Mouse (Mus musculus): ENCODE results near the gene Col6a3. TPM values are rescaled to one million over a fixed set of nuclear protein-coding genes. Genes with fewer than 3 reads are reported as not detected.

The Col6a3 gene
- polyA plus RNA-seq, 1 experiment = 15.3 TPM

GRCm38 (mm10) chr1:90800466-90800865 lies 43.3 kb downstream of the Col6a3 start:
- TF ChIP-seq CTCF (conservative IDR thresholded peaks at IDR 0.05; ENCODE audit: insufficient read depth, insufficient read length, low read depth, low read length) = no peak
- no peak for TF ChIP-seq POLR2A (IDR thresholded peaks at IDR 0.05; ENCODE audit: low read depth, low read length)
- no peak overlapping the region for H3K27ac ChIP-seq (ENCODE audit: insufficient read depth, low read depth, low read length)
- no peaks in the 10 kb centered on the region for H3K27me3 ChIP-seq (replicated peaks; ENCODE audit: control insufficient read depth, insufficient read depth, low read length)
- H3K36me3 ChIP-seq (ENCODE audit: control insufficient read depth, insufficient read depth, low read length) = no peaks in the 10 kb centered on the region
- no peaks in the 10 kb centered on the region for H3K4me1 ChIP-seq (ENCODE audit: control insufficient read depth, insufficient read depth, low read length)
- H3K4me3 ChIP-seq (ENCODE audit: insufficient read depth, low read depth, low read length) = no peak overlapping the region
- WGBS = 73% methylated on average over 3 of the region's 3 CpGs
- DNase-seq = no peak

DNA sequence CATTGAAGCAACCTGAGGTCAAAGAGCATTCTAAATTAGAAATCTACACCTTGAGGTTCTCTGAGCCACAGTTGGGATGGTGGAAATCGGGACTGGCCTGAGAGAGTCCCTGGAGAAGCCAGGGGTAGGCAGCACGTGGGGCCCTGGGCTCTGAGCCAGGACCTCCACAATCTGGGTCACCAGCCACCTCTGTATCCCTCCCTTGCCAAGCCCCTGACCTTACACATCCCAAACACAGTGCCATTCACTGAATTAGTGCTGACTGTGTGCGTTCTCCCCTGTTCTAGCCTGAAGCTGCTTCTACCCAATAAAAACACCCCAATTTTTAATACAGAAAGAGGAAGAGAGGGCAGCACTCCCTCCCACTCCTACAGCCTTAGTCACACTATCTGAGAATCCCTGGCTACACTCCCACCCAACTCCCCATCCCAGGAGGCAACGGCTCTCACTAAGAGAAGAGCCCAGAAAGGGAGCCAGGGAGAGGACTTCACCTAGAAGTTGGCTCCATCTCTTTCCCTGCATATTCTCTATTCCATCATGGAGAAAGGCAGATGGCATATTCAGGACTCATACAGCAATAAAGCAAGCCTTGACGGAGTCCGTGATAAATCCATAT lies 46.4 kb downstream of the Col6a3 start:
- Histone ChIP-seq H3K4me1 (ENCODE audit: control insufficient read depth, insufficient read depth, low read length) (no peaks in the 10 kb centered on the region), H3K36me3 (ENCODE audit: control insufficient read depth, insufficient read depth, low read length) (no peaks in the 10 kb centered on the region), H3K4me3 (ENCODE audit: insufficient read depth, low read depth, low read length) (no peak overlapping the region), H3K27me3 (replicated peaks; ENCODE audit: control insufficient read depth, insufficient read depth, low read length) (no peaks in the 10 kb centered on the region), H3K27ac (ENCODE audit: insufficient read depth, low read depth, low read length) (no peak overlapping the region)
- DNase-seq = peak; percentile 13
- 59% methylated on average over 6 of the region's 6 CpGs for WGBS
- TF ChIP-seq POLR2A (IDR thresholded peaks at IDR 0.05; ENCODE audit: low read depth, low read length) (no peak), CTCF (conservative IDR thresholded peaks at IDR 0.05; ENCODE audit: insufficient read depth, insufficient read length, low read depth, low read length) (no peak)

DNA sequence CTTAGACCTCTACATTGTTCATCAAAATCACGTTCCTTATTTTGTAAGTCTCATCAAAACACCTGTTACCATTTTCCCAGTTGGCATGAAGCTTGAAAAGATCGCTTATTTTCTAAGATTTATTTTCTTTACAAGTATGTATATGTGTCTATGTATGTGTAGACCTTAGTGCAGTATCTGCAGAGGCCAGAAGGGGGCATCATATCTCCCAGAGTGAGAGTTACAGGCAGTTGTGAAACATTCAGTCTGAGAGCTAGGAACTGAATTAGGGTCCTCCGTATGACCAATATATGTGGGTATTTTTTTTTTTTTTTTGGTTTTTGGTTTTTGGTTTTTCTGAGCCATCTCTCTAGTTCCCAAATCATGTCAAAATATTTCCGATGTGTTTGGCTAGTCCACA lies 50.4 kb downstream of the Col6a3 start:
- Histone ChIP-seq H3K4me3 (ENCODE audit: insufficient read depth, low read depth, low read length) (no peak overlapping the region), H3K27ac (ENCODE audit: insufficient read depth, low read depth, low read length) (no peak overlapping the region), H3K36me3 (ENCODE audit: control insufficient read depth, insufficient read depth, low read length) (no peaks in the 10 kb centered on the region), H3K27me3 (replicated peaks; ENCODE audit: control insufficient read depth, insufficient read depth, low read length) (no peaks in the 10 kb centered on the region), H3K4me1 (ENCODE audit: control insufficient read depth, insufficient read depth, low read length) (no peaks in the 10 kb centered on the region)
- DNase-seq = no peak
- 96% methylated on average over 4 of the region's 4 CpGs for WGBS
- no peak for TF ChIP-seq CTCF (conservative IDR thresholded peaks at IDR 0.05; ENCODE audit: insufficient read depth, insufficient read length, low read depth, low read length)
- no peak for TF ChIP-seq POLR2A (IDR thresholded peaks at IDR 0.05; ENCODE audit: low read depth, low read length)

GRCm38 (mm10) chr1:90790925-90791324 lies 52.8 kb downstream of the Col6a3 start:
- H3K27me3 ChIP-seq (replicated peaks; ENCODE audit: control insufficient read depth, insufficient read depth, low read length) = no peaks in the 10 kb centered on the region
- WGBS = 84% methylated on average over 4 of the region's 4 CpGs
- no peaks in the 10 kb centered on the region for H3K36me3 ChIP-seq (ENCODE audit: control insufficient read depth, insufficient read depth, low read length)
- TF ChIP-seq CTCF (conservative IDR thresholded peaks at IDR 0.05; ENCODE audit: insufficient read depth, insufficient read length, low read depth, low read length) (no peak), POLR2A (IDR thresholded peaks at IDR 0.05; ENCODE audit: low read depth, low read length) (no peak)
- no peaks in the 10 kb centered on the region for H3K4me1 ChIP-seq (ENCODE audit: control insufficient read depth, insufficient read depth, low read length)
- DNase-seq = no peak
- no peak overlapping the region for H3K4me3 ChIP-seq (ENCODE audit: insufficient read depth, low read depth, low read length)
- H3K27ac ChIP-seq (ENCODE audit: insufficient read depth, low read depth, low read length) = no peak overlapping the region

DNA sequence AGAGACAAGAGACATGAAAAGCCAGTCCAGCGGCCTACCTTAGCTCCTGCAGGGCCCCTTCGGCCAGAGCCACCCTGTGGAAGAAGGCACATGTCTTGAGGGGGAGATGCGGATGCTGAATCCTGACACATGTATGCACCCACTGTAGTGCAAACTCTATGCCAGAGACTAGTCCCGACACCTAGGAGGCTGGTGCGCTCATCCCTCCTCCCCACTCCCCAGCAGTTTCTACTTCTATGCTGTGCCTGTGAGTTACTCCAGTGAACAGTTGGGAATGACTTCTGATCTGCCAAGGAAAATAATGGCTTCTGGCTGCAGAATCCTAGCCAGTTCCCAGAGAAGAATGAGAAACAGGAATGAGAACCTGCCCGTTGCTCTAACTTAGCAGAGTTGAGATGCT lies 54.3 kb downstream of the Col6a3 start:
- DNase-seq = no peak
- no peak overlapping the region for H3K4me3 ChIP-seq (ENCODE audit: insufficient read depth, low read depth, low read length)
- TF ChIP-seq CTCF (conservative IDR thresholded peaks at IDR 0.05; ENCODE audit: insufficient read depth, insufficient read length, low read depth, low read length) = no peak
- no peak for TF ChIP-seq POLR2A (IDR thresholded peaks at IDR 0.05; ENCODE audit: low read depth, low read length)
- 85% methylated on average over 6 of the region's 6 CpGs for WGBS
- H3K4me1 ChIP-seq (ENCODE audit: control insufficient read depth, insufficient read depth, low read length) = no peaks in the 10 kb centered on the region
- no peaks in the 10 kb centered on the region for H3K27me3 ChIP-seq (replicated peaks; ENCODE audit: control insufficient read depth, insufficient read depth, low read length)
- no peaks in the 10 kb centered on the region for H3K36me3 ChIP-seq (ENCODE audit: control insufficient read depth, insufficient read depth, low read length)
- H3K27ac ChIP-seq (ENCODE audit: insufficient read depth, low read depth, low read length) = no peak overlapping the region

GRCm38 (mm10) chr1:90780446-90780845 lies 63.3 kb downstream of the Col6a3 start:
- DNase-seq = no peak
- no peaks in the 10 kb centered on the region for H3K4me1 ChIP-seq (ENCODE audit: control insufficient read depth, insufficient read depth, low read length)
- H3K36me3 ChIP-seq (ENCODE audit: control insufficient read depth, insufficient read depth, low read length) = no peaks in the 10 kb centered on the region
- TF ChIP-seq CTCF (conservative IDR thresholded peaks at IDR 0.05; ENCODE audit: insufficient read depth, insufficient read length, low read depth, low read length) (no peak), POLR2A (IDR thresholded peaks at IDR 0.05; ENCODE audit: low read depth, low read length) (no peak)
- no peak overlapping the region for H3K27ac ChIP-seq (ENCODE audit: insufficient read depth, low read depth, low read length)
- H3K27me3 ChIP-seq (replicated peaks; ENCODE audit: control insufficient read depth, insufficient read depth, low read length) = no peaks in the 10 kb centered on the region
- no peak overlapping the region for H3K4me3 ChIP-seq (ENCODE audit: insufficient read depth, low read depth, low read length)
- 87% methylated on average over 1 of the region's 1 CpGs for WGBS

DNA sequence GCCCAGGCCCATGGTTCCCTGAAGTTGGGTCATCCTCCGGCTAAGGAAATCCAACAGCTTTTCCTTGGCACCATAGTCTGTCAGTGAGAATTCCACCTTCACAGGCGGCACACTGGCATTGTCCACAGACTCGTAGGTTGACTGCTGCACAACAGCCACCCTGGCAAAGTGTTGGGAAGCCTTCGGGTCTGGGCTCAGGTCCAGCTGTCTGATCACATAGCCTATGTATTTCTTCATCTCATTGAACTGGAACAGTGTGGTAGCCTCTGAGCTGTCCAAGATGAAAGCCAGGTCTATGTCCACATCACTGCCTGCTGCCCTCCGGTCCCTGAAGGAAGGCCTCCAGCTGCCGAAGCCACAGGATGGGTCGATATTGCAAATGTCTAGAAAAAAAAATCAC lies 64.7 kb downstream of the Col6a3 start:
- DNase-seq = no peak
- H3K4me1 ChIP-seq (ENCODE audit: control insufficient read depth, insufficient read depth, low read length) = no peaks in the 10 kb centered on the region
- 85% methylated on average over 7 of the region's 7 CpGs for WGBS
- no peaks in the 10 kb centered on the region for H3K27me3 ChIP-seq (replicated peaks; ENCODE audit: control insufficient read depth, insufficient read depth, low read length)
- H3K27ac ChIP-seq (ENCODE audit: insufficient read depth, low read depth, low read length) = no peak overlapping the region
- no peaks in the 10 kb centered on the region for H3K36me3 ChIP-seq (ENCODE audit: control insufficient read depth, insufficient read depth, low read length)
- TF ChIP-seq POLR2A (IDR thresholded peaks at IDR 0.05; ENCODE audit: low read depth, low read length) (no peak), CTCF (conservative IDR thresholded peaks at IDR 0.05; ENCODE audit: insufficient read depth, insufficient read length, low read depth, low read length) (no peak)
- H3K4me3 ChIP-seq (ENCODE audit: insufficient read depth, low read depth, low read length) = no peak overlapping the region

Data from kidney, adult 2 months (tissue).